Comparison of ENCODE assay signal across 23 mouse cellular contexts in the genomic region with DNA sequence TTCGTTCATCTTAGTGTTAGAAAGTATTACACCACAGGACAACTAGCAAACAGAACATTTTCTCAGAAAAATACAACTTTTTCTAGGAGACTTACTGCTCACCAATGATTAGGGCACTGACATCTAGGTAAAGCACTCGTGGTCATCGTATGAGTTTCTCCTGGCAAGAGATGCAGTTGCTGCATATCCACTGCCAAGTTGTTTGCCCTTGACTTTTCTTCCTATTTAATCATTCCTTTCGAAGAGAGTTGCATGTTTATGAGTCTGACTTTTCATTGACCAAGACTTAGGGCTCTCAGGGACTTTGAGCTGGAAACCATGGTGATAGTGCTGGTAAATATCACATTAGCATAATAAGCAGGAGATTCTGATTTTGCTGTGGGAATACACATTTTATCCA.
DNase-seq lines count a peak whose midpoint lies in the region; ATAC-seq lines count a peak whose summit lies in the region.
"Had no signal": no experiment of that assay in that cellular context is flagged by ENCODE, and none has a peak within 500 bp of the region (broad histone marks: within the 10 kb centered on the region; RNA-seq: fewer than 3 reads in every experiment).

No protein-coding gene starts in this region.

- H3K36me3 ChIP-seq in heart, embryonic 12.5 days, result no peaks in the 10 kb centered on the region
- no peaks in the 10 kb centered on the region for H3K36me3 ChIP-seq in kidney, embryonic 14.5 days (ENCODE audit: control insufficient read depth, insufficient read depth, low read length)
- H3K36me3 ChIP-seq: G1E; heart, embryonic 13.5 days; limb, embryonic 15.5 days; liver, embryonic 15.5 days; midbrain, embryonic 10.5 days had no signal

- peak; percentile 24 for DNase-seq in heart, adult 11 months
- DNase-seq in kidney, adult 9 months, result peak; percentile 75
- DNase-seq in adrenal gland, postnatal 36 days, result peak; percentile 43 to 51
- peak; percentile 21 for DNase-seq in kidney, postnatal 14 days
- DNase-seq in cerebellum, adult 8-10 months, result no peak
- DNase-seq: B cell, adult 2 months; cerebellum, adult 9-11 months; forebrain, postnatal 0 days; gastrocnemius, postnatal 14 days; heart, adult 18-20 months; heart, postnatal 14 days; layer of hippocampus, adult 9-11 months; left cerebral cortex, postnatal 4 days; thymus, adult 2 months had no signal

- no peak overlapping the region for H3K4me2 ChIP-seq in heart, embryonic 12.5 days
- H3K4me2 ChIP-seq in kidney, embryonic 14.5 days (replicated peaks; ENCODE audit: low read depth, low read length), result no peak overlapping the region
- H3K4me2 ChIP-seq: heart, embryonic 13.5 days; limb, embryonic 15.5 days; liver, embryonic 15.5 days had no signal

- no peaks in the 10 kb centered on the region for H3K9me3 ChIP-seq in heart, embryonic 12.5 days (replicated peaks)
- H3K9me3 ChIP-seq in kidney, embryonic 14.5 days (ENCODE audit: control insufficient read depth, low read length), result no peaks in the 10 kb centered on the region
- H3K9me3 ChIP-seq: G1E; limb, embryonic 15.5 days; liver, embryonic 15.5 days; midbrain, embryonic 10.5 days had no signal

- 81% methylated on average over 4 of the region's 4 CpGs for WGBS in heart, embryonic 12.5 days
- 81% methylated on average over 4 of the region's 4 CpGs for WGBS in kidney, embryonic 14.5 days

- H3K27me3 ChIP-seq in heart, embryonic 12.5 days (replicated peaks), result no peaks in the 10 kb centered on the region
- H3K27me3 ChIP-seq in kidney, embryonic 14.5 days (ENCODE audit: control insufficient read depth, insufficient read depth, low read length), result no peaks in the 10 kb centered on the region
- H3K27me3 ChIP-seq: CH12.LX; heart, embryonic 13.5 days; limb, embryonic 15.5 days; liver, embryonic 15.5 days had no signal

- no peak for ATAC-seq in heart, embryonic 12.5 days (ENCODE audit: insufficient number of reproducible peaks, low FRiP score)
- ATAC-seq in kidney, embryonic 14.5 days (ENCODE audit: low FRiP score, low TSS enrichment), result no peak
- ATAC-seq: forebrain, postnatal 0 days; Patski had no signal

- H3K4me3 ChIP-seq in heart, embryonic 12.5 days, result no peak overlapping the region
- no peak overlapping the region for H3K4me3 ChIP-seq in kidney, embryonic 14.5 days (ENCODE audit: low read length)
- H3K4me3 ChIP-seq: heart, embryonic 13.5 days; limb, embryonic 15.5 days; liver, embryonic 15.5 days; midbrain, embryonic 10.5 days had no signal

- H3K4me1 ChIP-seq in heart, embryonic 12.5 days (replicated peaks), result no peaks in the 10 kb centered on the region
- no peaks in the 10 kb centered on the region for H3K4me1 ChIP-seq in kidney, embryonic 14.5 days (ENCODE audit: control insufficient read depth, insufficient read depth, low read length)
- H3K4me1 ChIP-seq: heart, embryonic 13.5 days; limb, embryonic 15.5 days; liver, embryonic 15.5 days; midbrain, embryonic 10.5 days had no signal

- H3K27ac ChIP-seq in heart, embryonic 12.5 days (ENCODE audit: poor library complexity, severe bottlenecking), result no peak overlapping the region
- no peak overlapping the region for H3K27ac ChIP-seq in kidney, embryonic 14.5 days (ENCODE audit: low read depth, low read length)
- H3K27ac ChIP-seq: heart, embryonic 13.5 days; limb, embryonic 15.5 days; liver, embryonic 15.5 days; midbrain, embryonic 10.5 days had no signal

- no peak overlapping the region for H3K9ac ChIP-seq in heart, embryonic 12.5 days
- no peak overlapping the region for H3K9ac ChIP-seq in kidney, embryonic 14.5 days (ENCODE audit: low read depth, low read length)
- H3K9ac ChIP-seq: forebrain, postnatal 0 days; heart, embryonic 13.5 days; limb, embryonic 15.5 days; liver, embryonic 15.5 days had no signal
